Mouse (Mus musculus) brain, adult 10 weeks (tissue): ENCODE measurements around the gene Esd. TPM values are rescaled to one million over a fixed set of nuclear protein-coding genes. Genes with fewer than 3 reads are reported as not detected.

ENCODE experiments used
- polyA plus RNA-seq: library from polyadenylated mRNA; stranded (reverse); fragments of 350-450 nt; fragmentation: Illumina TruSeq; extraction: RNeasy Lipid Tissue Mini Kit (QIAGEN cat#74804); gene quantifications from one replicate; pipeline ENCODE4 v1.2.3, GENCODE M21; 2015; ENCODE audit warnings: low read depth, low replicate concordance

The Esd gene
- 189 TPM for polyA plus RNA-seq

GRCm38 (mm10) chr14:74732079-74732783 lies at the start of gene Esd:
Gene Esd, plus strand, starts transcription at chr14:74732297.

Other genes with a start within 250 kb of the Esd start
- gene Htr2a, start 91.5 kb upstream of the Esd start, polyA plus RNA-seq, result 14.9 TPM
- 13.6 TPM for gene Lrch1, start 215.6 kb downstream of the Esd start, polyA plus RNA-seq